Mouse (Mus musculus): ENCODE results near the gene Vps53. TPM values are rescaled to one million over a fixed set of nuclear protein-coding genes. Genes with fewer than 3 reads are reported as not detected.
A peak's percentile ranks its signal among the peaks of the same experiment; 100 is the strongest.

Gene Vps53
- total and polyA plus RNA-seq, 3 experiments = 16.4 to 25.1 (median 24.3) TPM

GRCm38 (mm10) chr11:76060906-76061305 lies 118.5 kb downstream of the Vps53 start:
- 97% methylated on average over 2 of the region's 2 CpGs for WGBS
- intact Hi-C loops (cut with DNase I) = no loop called here
- Histone ChIP-seq H3K4me1 (ENCODE audit: control insufficient read depth, insufficient read depth, low read length) (peaks cover 11% of the 10 kb centered on the region), H3K36me3 (ENCODE audit: control insufficient read depth, insufficient read depth, low read length) (peaks cover 5% of the 10 kb centered on the region), H3K79me2 (replicated peaks; ENCODE audit: control insufficient read depth, insufficient read depth, low read length) (no peaks in the 10 kb centered on the region), H3K27ac (no peak overlapping the region), H3K4me3 (no peak overlapping the region), H3K27me3 (ENCODE audit: control insufficient read depth, insufficient read depth, low read length) (no peaks in the 10 kb centered on the region), H3K9ac (ENCODE audit: low read depth, low read length) (no peak overlapping the region)
- no peak for DNase-seq
- TF ChIP-seq POLR2A (IDR thresholded peaks at IDR 0.05; ENCODE audit: insufficient read depth, low read depth, low read length) (no peak), CTCF (IDR thresholded peaks at IDR 0.05) (no peak), EP300 (IDR thresholded peaks at IDR 0.05; ENCODE audit: insufficient read depth, low read depth, low read length) (no peak)

GRCm38 (mm10) chr11:76059971-76060370 lies 119.5 kb downstream of the Vps53 start:
- Histone ChIP-seq H3K27me3 (ENCODE audit: control insufficient read depth, insufficient read depth, low read length) (no peaks in the 10 kb centered on the region), H3K9ac (ENCODE audit: low read depth, low read length) (no peak overlapping the region), H3K79me2 (replicated peaks; ENCODE audit: control insufficient read depth, insufficient read depth, low read length) (no peaks in the 10 kb centered on the region), H3K36me3 (ENCODE audit: control insufficient read depth, insufficient read depth, low read length) (peaks cover 1% of the 10 kb centered on the region), H3K4me3 (no peak overlapping the region), H3K4me1 (ENCODE audit: control insufficient read depth, insufficient read depth, low read length) (peaks cover 8% of the 10 kb centered on the region), H3K27ac (no peak overlapping the region)
- 66% methylated on average over 7 of the region's 7 CpGs for WGBS
- TF ChIP-seq POLR2A (IDR thresholded peaks at IDR 0.05; ENCODE audit: insufficient read depth, low read depth, low read length) (no peak), EP300 (IDR thresholded peaks at IDR 0.05; ENCODE audit: insufficient read depth, low read depth, low read length) (no peak), CTCF (IDR thresholded peaks at IDR 0.05) (no peak)
- DNase-seq = no peak
- intact Hi-C loops (cut with DNase I) = no loop called here

- H3K4me3 ChIP-seq = no peak overlapping the region
- H3K36me3 ChIP-seq (ENCODE audit: control insufficient read depth, insufficient read depth, low read length) = no peaks in the 10 kb centered on the region
- no peak for TF ChIP-seq EP300 (IDR thresholded peaks at IDR 0.05; ENCODE audit: insufficient read depth, low read depth, low read length)
- TF ChIP-seq POLR2A (IDR thresholded peaks at IDR 0.05; ENCODE audit: insufficient read depth, low read depth, low read length) = no peak
- TF ChIP-seq CTCF (IDR thresholded peaks at IDR 0.05) = peak; percentile 72
- H3K79me2 ChIP-seq (replicated peaks; ENCODE audit: control insufficient read depth, insufficient read depth, low read length) = no peaks in the 10 kb centered on the region
- peaks cover 3% of the 10 kb centered on the region; the same call in 1 of the 2 replicates for H3K4me1 ChIP-seq (ENCODE audit: control insufficient read depth, insufficient read depth, low read length)
- intact Hi-C loops (cut with DNase I) = loop anchor here (2.0 kb wide), 2 partner anchors 26 to 30 kb away; partner anchors contain the start of gene Rflnb
- H3K27me3 ChIP-seq (ENCODE audit: control insufficient read depth, insufficient read depth, low read length) = no peaks in the 10 kb centered on the region
- no peak overlapping the region for H3K27ac ChIP-seq
- no peak overlapping the region for H3K9ac ChIP-seq (ENCODE audit: low read depth, low read length)
- WGBS = 28% methylated on average over 3 of the region's 3 CpGs
- DNase-seq = no peak
Observed at GRCm38 (mm10) chr11:76056487-76056886, 123.0 kb downstream of the Vps53 start.

GRCm38 (mm10) chr11:76052496-76052895 lies 127.0 kb downstream of the Vps53 start:
- Histone ChIP-seq H3K36me3 (ENCODE audit: control insufficient read depth, insufficient read depth, low read length) (no peaks in the 10 kb centered on the region), H3K27ac (no peak overlapping the region), H3K27me3 (ENCODE audit: control insufficient read depth, insufficient read depth, low read length) (no peaks in the 10 kb centered on the region), H3K79me2 (replicated peaks; ENCODE audit: control insufficient read depth, insufficient read depth, low read length) (no peaks in the 10 kb centered on the region), H3K4me1 (ENCODE audit: control insufficient read depth, insufficient read depth, low read length) (peaks cover 5% of the 10 kb centered on the region), H3K9ac (ENCODE audit: low read depth, low read length) (no peak overlapping the region), H3K4me3 (no peak overlapping the region)
- no peak for TF ChIP-seq POLR2A (IDR thresholded peaks at IDR 0.05; ENCODE audit: insufficient read depth, low read depth, low read length)
- TF ChIP-seq EP300 (IDR thresholded peaks at IDR 0.05; ENCODE audit: insufficient read depth, low read depth, low read length) = no peak
- TF ChIP-seq CTCF (IDR thresholded peaks at IDR 0.05) = no peak
- DNase-seq = no peak
- intact Hi-C loops (cut with DNase I) = no loop called here
- 88% methylated on average over 5 of the region's 5 CpGs for WGBS

GRCm38 (mm10) chr11:76050967-76051512 lies 128.4 kb downstream of the Vps53 start:
- Histone ChIP-seq H3K27ac (peak overlapping the region; percentile 23; the same call in 1 of the 2 replicates), H3K4me1 (ENCODE audit: control insufficient read depth, insufficient read depth, low read length) (peaks cover 4% of the 10 kb centered on the region), H3K36me3 (ENCODE audit: control insufficient read depth, insufficient read depth, low read length) (no peaks in the 10 kb centered on the region), H3K9ac (ENCODE audit: low read depth, low read length) (no peak overlapping the region), H3K27me3 (ENCODE audit: control insufficient read depth, insufficient read depth, low read length) (no peaks in the 10 kb centered on the region), H3K79me2 (replicated peaks; ENCODE audit: control insufficient read depth, insufficient read depth, low read length) (no peaks in the 10 kb centered on the region), H3K4me3 (no peak overlapping the region)
- no peak for DNase-seq
- WGBS = 70% methylated on average over 5 of the region's 5 CpGs
- intact Hi-C loops (cut with DNase I) = no loop called here
- TF ChIP-seq EP300 (IDR thresholded peaks at IDR 0.05; ENCODE audit: insufficient read depth, low read depth, low read length) (no peak), CTCF (IDR thresholded peaks at IDR 0.05) (no peak), POLR2A (IDR thresholded peaks at IDR 0.05; ENCODE audit: insufficient read depth, low read depth, low read length) (no peak)

- H3K79me2 ChIP-seq (replicated peaks; ENCODE audit: control insufficient read depth, insufficient read depth, low read length) = no peaks in the 10 kb centered on the region
- no peaks in the 10 kb centered on the region for H3K27me3 ChIP-seq (ENCODE audit: control insufficient read depth, insufficient read depth, low read length)
- 51% methylated on average over 3 of the region's 3 CpGs for WGBS
- no peak for DNase-seq
- no peaks in the 10 kb centered on the region for H3K36me3 ChIP-seq (ENCODE audit: control insufficient read depth, insufficient read depth, low read length)
- TF ChIP-seq CTCF (IDR thresholded peaks at IDR 0.05) (no peak), EP300 (IDR thresholded peaks at IDR 0.05; ENCODE audit: insufficient read depth, low read depth, low read length) (no peak), POLR2A (IDR thresholded peaks at IDR 0.05; ENCODE audit: insufficient read depth, low read depth, low read length) (no peak)
- H3K4me3 ChIP-seq = no peak overlapping the region
- no peak overlapping the region for H3K9ac ChIP-seq (ENCODE audit: low read depth, low read length)
- H3K27ac ChIP-seq = no peak overlapping the region
- peaks cover 3% of the 10 kb centered on the region for H3K4me1 ChIP-seq (ENCODE audit: control insufficient read depth, insufficient read depth, low read length)
- intact Hi-C loops (cut with DNase I) = no loop called here
Observed at GRCm38 (mm10) chr11:76050509-76050908, 128.9 kb downstream of the Vps53 start.

Data from heart, adult 2 months (tissue).